Mouse (Mus musculus): ENCODE measurements at regions not wholly inside any gene's neighbourhood (a gene's known extent, or its start where the extent isn't known, plus 50 kb on each side); places are given as distances from the start of the nearest gene placed in this dataset.

DNA sequence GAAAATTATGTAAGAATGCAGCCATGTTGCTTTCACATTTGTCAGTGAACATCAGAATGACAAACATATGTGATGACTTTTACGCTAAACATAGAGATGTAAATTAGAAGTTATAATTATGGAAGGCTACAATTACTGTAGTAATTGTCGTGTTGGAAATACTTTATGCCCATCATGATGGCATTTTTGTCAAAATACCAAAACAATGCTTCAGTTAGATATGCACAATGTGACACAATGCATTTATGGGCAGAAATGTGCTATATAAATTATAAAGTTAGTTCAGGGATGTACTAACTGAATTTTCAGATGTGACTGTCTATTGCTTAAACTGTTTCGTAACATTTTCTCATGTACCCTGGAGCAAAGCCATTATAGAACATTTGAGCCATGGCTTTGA lies 1259.3 kb downstream of the Basp1 start:
- TF ChIP-seq CTCF (IDR thresholded peaks at IDR 0.05; ENCODE audit: borderline replicate concordance, extremely low read depth, insufficient read depth, insufficient read length) (no peak), POLR2A (IDR thresholded peaks at IDR 0.05; ENCODE audit: borderline replicate concordance, extremely low read depth, insufficient read depth, insufficient read length, poor library complexity, severe bottlenecking) (no peak)
